Mouse (Mus musculus) thymus, postnatal 14 days (tissue): Measurements from ENCODE around the gene Arid5b.

ENCODE experiments used
- DNase-seq: peaks from one replicate; pipeline ENCODE4 v3.0.0; 2021

Gene Arid5b

GRCm38 (mm10) chr10:68078708-68079107 lies 199.8 kb downstream of the Arid5b start:
- no peak for DNase-seq

- no peak for DNase-seq
Measured at GRCm38 (mm10) chr10:68075181-68075580, 203.4 kb downstream of the Arid5b start.

GRCm38 (mm10) chr10:68074291-68074690 lies 204.2 kb downstream of the Arid5b start:
- DNase-seq, result no peak

GRCm38 (mm10) chr10:68072626-68073025 lies 205.9 kb downstream of the Arid5b start:
- DNase-seq, result no peak

- DNase-seq, result no peak
Measured at GRCm38 (mm10) chr10:68071041-68071440, 207.5 kb downstream of the Arid5b start.

- DNase-seq, result no peak
Measured at GRCm38 (mm10) chr10:68068426-68068825, 210.1 kb downstream of the Arid5b start.

GRCm38 (mm10) chr10:68067961-68068360 lies 210.6 kb downstream of the Arid5b start:
- DNase-seq, result no peak

GRCm38 (mm10) chr10:68066173-68066572 lies 212.4 kb downstream of the Arid5b start:
- DNase-seq, result no peak

- no peak for DNase-seq
Measured at GRCm38 (mm10) chr10:68064571-68064970, 214.0 kb downstream of the Arid5b start.

- DNase-seq, result no peak
Measured at GRCm38 (mm10) chr10:68063806-68064545, 214.6 kb downstream of the Arid5b start.

- DNase-seq, result no peak
Measured at GRCm38 (mm10) chr10:68061249-68061615, 217.3 kb downstream of the Arid5b start.

- DNase-seq, result no peak
Measured at GRCm38 (mm10) chr10:68060590-68061248, 217.8 kb downstream of the Arid5b start.

- DNase-seq, result no peak
Measured at GRCm38 (mm10) chr10:68058378-68058777, 220.2 kb downstream of the Arid5b start.

- no peak for DNase-seq
Measured at GRCm38 (mm10) chr10:68057841-68058240, 220.7 kb downstream of the Arid5b start.

GRCm38 (mm10) chr10:68054706-68055105 lies 223.8 kb downstream of the Arid5b start:
- DNase-seq, result no peak

GRCm38 (mm10) chr10:68054131-68054530 lies 224.4 kb downstream of the Arid5b start:
- DNase-seq, result no peak

GRCm38 (mm10) chr10:68052307-68052706 lies 226.2 kb downstream of the Arid5b start:
- DNase-seq, result no peak

- no peak for DNase-seq
Measured at GRCm38 (mm10) chr10:68051316-68051933, 227.1 kb downstream of the Arid5b start.

GRCm38 (mm10) chr10:68050882-68051281 lies 227.7 kb downstream of the Arid5b start:
- no peak for DNase-seq

- DNase-seq, result no peak
Measured at GRCm38 (mm10) chr10:68048641-68049305, 229.8 kb downstream of the Arid5b start.

GRCm38 (mm10) chr10:68044864-68045263 lies 233.7 kb downstream of the Arid5b start:
- DNase-seq, result no peak

GRCm38 (mm10) chr10:68043973-68044372 lies 234.6 kb downstream of the Arid5b start:
- DNase-seq, result peak; percentile 20
